ENCODE assay signal across 12 mouse cellular contexts in the genomic region with DNA sequence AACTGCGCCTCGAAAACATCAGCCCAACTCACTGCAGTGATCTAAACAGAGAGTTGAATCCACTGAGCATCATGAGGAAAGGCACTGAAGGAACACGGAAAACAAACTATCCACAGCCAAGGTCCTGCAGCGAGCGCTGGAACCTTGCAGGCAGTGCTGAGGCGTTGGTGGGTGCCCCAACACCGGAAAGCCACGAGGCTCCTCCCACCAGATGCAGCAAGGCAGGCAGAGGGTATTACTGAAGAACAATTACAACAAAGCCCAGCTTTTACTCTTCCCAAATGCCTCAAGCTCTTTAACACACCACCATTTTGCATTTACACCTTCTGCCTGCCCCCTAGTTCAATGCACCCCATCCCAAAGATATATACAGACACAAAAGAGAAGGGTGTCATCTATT.
DNase-seq lines count a peak whose midpoint lies in the region; ATAC-seq and TF ChIP-seq lines count a peak whose summit lies in the region.
"Had no signal": no experiment of that assay in that cellular context is flagged by ENCODE, and none has a peak within 500 bp of the region (broad histone marks: within the 10 kb centered on the region; RNA-seq: fewer than 3 reads in every experiment).

No protein-coding gene starts in this region.

- 14% methylated on average over 8 of the region's 8 CpGs for WGBS in hindbrain, embryonic 10.5 days
- WGBS in hindbrain, embryonic 14.5 days: 12% methylated on average over 8 of the region's 8 CpGs
- 18% methylated on average over 8 of the region's 8 CpGs for WGBS in hindbrain, embryonic 16.5 days
- 22% methylated on average over 8 of the region's 8 CpGs for WGBS in midbrain, embryonic 13.5 days

- H3K27ac ChIP-seq in hindbrain, embryonic 10.5 days: peak overlapping the region; percentile 75
- H3K27ac ChIP-seq in hindbrain, embryonic 14.5 days: no peak overlapping the region
- no peak overlapping the region for H3K27ac ChIP-seq in ES-E14 (ENCODE audit: insufficient read depth, low read depth, low read length, poor library complexity, severe bottlenecking)
- H3K27ac ChIP-seq in hindbrain, embryonic 16.5 days (ENCODE audit: low read depth, low read length): no peak overlapping the region
- H3K27ac ChIP-seq in midbrain, embryonic 13.5 days: no peak overlapping the region

- ATAC-seq in hindbrain, embryonic 14.5 days (ENCODE audit: low FRiP score): no peak
- ATAC-seq in hindbrain, embryonic 16.5 days: peak; percentile 10; the same call in 1 of the 2 replicates
- ATAC-seq in midbrain, embryonic 13.5 days: no peak; the same call in 1 of the 2 replicates

- in situ Hi-C loops in ES-E14 (cut with MboI; ENCODE audit: low sequenced_read_pairs in 2 of 2, unreplicated experiment in 2 of 2): no loop called here

- no peak overlapping the region for H3K4me2 ChIP-seq in hindbrain, embryonic 14.5 days (replicated peaks)
- H3K4me2 ChIP-seq in hindbrain, embryonic 16.5 days (ENCODE audit: low read length): 0 out of 2 replicates have a peak overlapping the region, but pooled peaks have one; percentile 1
- 0 out of 2 replicates have a peak overlapping the region, but pooled peaks have one; percentile 4 for H3K4me2 ChIP-seq in midbrain, embryonic 13.5 days (replicated peaks)

- H3K9ac ChIP-seq in hindbrain, embryonic 14.5 days: no peak overlapping the region
- H3K9ac ChIP-seq in ES-E14 (ENCODE audit: insufficient read depth, low read depth, low read length, poor library complexity, severe bottlenecking): no peak overlapping the region
- no peak overlapping the region for H3K9ac ChIP-seq in hindbrain, embryonic 16.5 days (ENCODE audit: low read depth, low read length)
- H3K9ac ChIP-seq in midbrain, embryonic 13.5 days (replicated peaks): no peak overlapping the region
- H3K9ac ChIP-seq: forebrain, postnatal 0 days had no signal

- H3K27me3 ChIP-seq in hindbrain, embryonic 10.5 days (ENCODE audit: insufficient read depth, poor library complexity, severe bottlenecking): no peaks in the 10 kb centered on the region
- H3K27me3 ChIP-seq in hindbrain, embryonic 14.5 days (ENCODE audit: control insufficient read depth, insufficient read depth, low read length): no peaks in the 10 kb centered on the region
- H3K27me3 ChIP-seq in hindbrain, embryonic 16.5 days (replicated peaks; ENCODE audit: control insufficient read depth, insufficient read depth, low read length): no peaks in the 10 kb centered on the region
- H3K27me3 ChIP-seq in midbrain, embryonic 13.5 days: no peaks in the 10 kb centered on the region
- H3K27me3 ChIP-seq: megakaryocyte, embryonic 14.5 days had no signal

- peak overlapping the region; percentile 33 for H3K4me3 ChIP-seq in hindbrain, embryonic 10.5 days
- no peak overlapping the region for H3K4me3 ChIP-seq in hindbrain, embryonic 14.5 days (replicated peaks; ENCODE audit: low read length)
- H3K4me3 ChIP-seq in ES-E14 (ENCODE audit: insufficient read depth in 1 of 2, low read depth in 1 of 2, low read length in 2 of 2, poor library complexity in 1 of 2, severe bottlenecking in 1 of 2): peak overlapping the region; percentile 15 to 18; a peak in 3 of 4 replicates
- no peak overlapping the region for H3K4me3 ChIP-seq in hindbrain, embryonic 16.5 days (ENCODE audit: low read length)
- H3K4me3 ChIP-seq in midbrain, embryonic 13.5 days (replicated peaks): no peak overlapping the region
- H3K4me3 ChIP-seq: megakaryocyte, embryonic 14.5 days had no signal

- peaks cover 16% of the 10 kb centered on the region for H3K4me1 ChIP-seq in hindbrain, embryonic 10.5 days (replicated peaks)
- no peaks in the 10 kb centered on the region for H3K4me1 ChIP-seq in hindbrain, embryonic 14.5 days (replicated peaks; ENCODE audit: control insufficient read depth, insufficient read depth, low read length)
- peaks cover 0 to 16% of the 10 kb centered on the region in 2 experiments; a peak in 1 of 4 replicates for H3K4me1 ChIP-seq in ES-E14 (ENCODE audit: control insufficient read depth in 2 of 2, insufficient read depth in 2 of 2, low read length in 2 of 2, poor library complexity in 1 of 2)
- H3K4me1 ChIP-seq in hindbrain, embryonic 16.5 days (ENCODE audit: control insufficient read depth, insufficient read depth, low read depth, low read length): peaks cover 11% of the 10 kb centered on the region
- peaks cover 6% of the 10 kb centered on the region; the same call in 1 of the 2 replicates for H3K4me1 ChIP-seq in midbrain, embryonic 13.5 days (replicated peaks)

- no peaks in the 10 kb centered on the region for H3K36me3 ChIP-seq in hindbrain, embryonic 10.5 days
- H3K36me3 ChIP-seq in hindbrain, embryonic 14.5 days (replicated peaks; ENCODE audit: control insufficient read depth, insufficient read depth): no peaks in the 10 kb centered on the region
- H3K36me3 ChIP-seq in ES-E14 (ENCODE audit: control insufficient read depth, insufficient read depth, low read length, poor library complexity, severe bottlenecking): no peaks in the 10 kb centered on the region
- no peaks in the 10 kb centered on the region for H3K36me3 ChIP-seq in hindbrain, embryonic 16.5 days (ENCODE audit: control insufficient read depth, insufficient read depth, low read length)
- H3K36me3 ChIP-seq in midbrain, embryonic 13.5 days: no peaks in the 10 kb centered on the region

- H3K9me3 ChIP-seq in hindbrain, embryonic 10.5 days: no peaks in the 10 kb centered on the region
- H3K9me3 ChIP-seq in hindbrain, embryonic 14.5 days (ENCODE audit: control insufficient read depth, low read length): no peaks in the 10 kb centered on the region
- H3K9me3 ChIP-seq in ES-E14 (ENCODE audit: control insufficient read depth, insufficient read depth, low read depth, low read length): no peaks in the 10 kb centered on the region
- no peaks in the 10 kb centered on the region for H3K9me3 ChIP-seq in hindbrain, embryonic 16.5 days (ENCODE audit: control insufficient read depth, low read length)
- H3K9me3 ChIP-seq in midbrain, embryonic 13.5 days: no peaks in the 10 kb centered on the region
- H3K9me3 ChIP-seq: megakaryocyte, embryonic 14.5 days had no signal

- DNase-seq in hindbrain, embryonic 10.5 days (ENCODE audit: low spot score): no peak
- no peak for DNase-seq in hindbrain, embryonic 14.5 days (ENCODE audit: low spot score)
- peak; percentile 24 for DNase-seq in ES-E14 (ENCODE audit: low read depth, low spot score)
- no peak for DNase-seq in urinary bladder, postnatal 14 days (ENCODE audit: low spot score)
- DNase-seq in cerebellum, adult 11 months: no peak
- DNase-seq in cerebellum, postnatal 36 days: no peak
- DNase-seq: cerebellum, postnatal 10 days; forebrain, postnatal 0 days; heart, postnatal 14 days had no signal

TF ChIP-seq in ES-E14, 5 proteins besides CTCF, POLR2A, EP300 and RAD21:
- TF ChIP-seq CHD2 (IDR thresholded peaks at IDR 0.05; ENCODE audit: low read depth, low read length): 0 out of 2 replicates have a peak, but pooled peaks have one; percentile 26
- TF ChIP-seq ZNF384 (IDR thresholded peaks at IDR 0.05; ENCODE audit: low read depth, low read length): no peak
- no peak for TF ChIP-seq ZC3H11A (IDR thresholded peaks at IDR 0.05; ENCODE audit: borderline replicate concordance, low read depth, low read length)
- TF ChIP-seq MAFK (IDR thresholded peaks at IDR 0.05; ENCODE audit: insufficient read depth, low read depth, low read length): no peak
- no peak for TF ChIP-seq HCFC1 (IDR thresholded peaks at IDR 0.05; ENCODE audit: borderline replicate concordance, insufficient read depth, low read length)
TF ChIP-seq in ES-E14: peak in this region for 1.

Comparison
In these comparisons a context has a peak if more than half of its experiments do, and no peak if none do; other contexts are left out.
1. H3K4me3 ChIP-seq: peak in hindbrain, embryonic 10.5 days (single experiment) and ES-E14 (2 of 2); none in hindbrain, embryonic 14.5 days (single experiment), hindbrain, embryonic 16.5 days (single experiment) and midbrain, embryonic 13.5 days (single experiment).